Mouse (Mus musculus) liver, adult 10 weeks (tissue): Measurements from ENCODE around the gene Nkx2-4. TPM values are rescaled to one million over a fixed set of nuclear protein-coding genes. Genes with fewer than 3 reads are reported as not detected.

Experiments used
- polyA plus RNA-seq: library from polyadenylated mRNA; stranded (reverse); fragments of 350-450 nt; fragmentation: Illumina TruSeq; extraction: RNeasy Lipid Tissue Mini Kit (QIAGEN cat#74804); gene quantifications from one replicate; pipeline ENCODE4 v1.2.3, GENCODE M21; 2014; ENCODE audit warnings: low read depth, low replicate concordance

The Nkx2-4 gene
- polyA plus RNA-seq = not detected

GRCm38 (mm10) chr2:147085072-147085870 lies at the start of gene Nkx2-4:
TSS of gene Nkx2-4 (minus strand) at chr2:147085445.

Other genes starting within 250 kb of the Nkx2-4 start
- 34.8 TPM for gene Kiz, start 229.6 kb downstream of the Nkx2-4 start, polyA plus RNA-seq
- gene Xrn2, start 72.4 kb downstream of the Nkx2-4 start, polyA plus RNA-seq = 61.2 TPM
- not detected for gene Nkx2-2, start 108.8 kb upstream of the Nkx2-4 start, polyA plus RNA-seq